In the genomic region with DNA sequence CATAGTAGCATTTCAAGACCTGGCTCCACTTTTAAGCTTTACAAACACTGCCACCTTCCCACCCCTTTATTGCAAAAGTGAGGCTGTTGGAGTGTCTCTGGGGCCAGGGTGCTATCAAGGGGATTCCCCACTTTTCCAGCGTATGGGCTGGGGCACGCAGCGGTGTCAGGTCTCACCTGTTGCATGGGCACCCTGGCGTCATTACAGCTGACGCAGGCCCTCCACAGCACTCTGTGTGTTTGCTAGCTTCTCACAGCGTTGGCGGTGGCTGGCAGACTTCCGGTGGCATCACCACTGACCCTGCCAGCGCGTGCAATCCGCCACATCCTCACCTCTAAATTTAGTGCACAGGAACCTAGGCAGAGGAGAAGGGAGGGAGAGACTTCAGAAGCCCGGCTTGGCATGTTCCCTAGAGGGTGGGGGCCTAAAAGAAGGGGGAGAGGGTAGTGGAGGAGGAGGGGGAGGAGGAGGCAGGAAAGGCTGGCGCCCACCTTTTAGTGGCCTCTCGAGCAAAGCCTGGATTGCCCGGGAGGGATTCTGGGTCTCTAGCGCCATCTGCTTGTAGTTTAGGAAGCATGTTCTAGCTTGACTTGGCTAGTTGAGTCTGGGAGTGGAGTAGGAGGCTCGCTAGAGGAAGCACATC, we compare ENCODE assay signal across 8 mouse cellular contexts. TPM values are rescaled to one million over a fixed set of nuclear protein-coding genes. Genes with fewer than 3 reads are reported as not detected.
DNase-seq lines count a peak whose midpoint lies in the region; ATAC-seq and TF ChIP-seq lines count a peak whose summit lies in the region.

No protein-coding gene starts in this region.

- H3K9me3 ChIP-seq in CH12.LX (replicated peaks; ENCODE audit: low read length) = no peaks in the 10 kb centered on the region
- no peaks in the 10 kb centered on the region for H3K9me3 ChIP-seq in heart, embryonic 13.5 days
- H3K9me3 ChIP-seq in kidney, embryonic 15.5 days (replicated peaks) = no peaks in the 10 kb centered on the region
- no peaks in the 10 kb centered on the region for H3K9me3 ChIP-seq in liver, embryonic 15.5 days (replicated peaks)

- WGBS in bone marrow, adult 2 months = 2% methylated on average over 17 of the region's 17 CpGs
- 15% methylated on average over 17 of the region's 17 CpGs for WGBS in heart, embryonic 13.5 days
- 12% methylated on average over 17 of the region's 17 CpGs for WGBS in kidney, embryonic 15.5 days
- 16% methylated on average over 17 of the region's 17 CpGs for WGBS in liver, embryonic 15.5 days (ENCODE audit: insufficient replicate concordance)

- ATAC-seq in erythroblast, adult 5-6 weeks (replicated peaks; ENCODE audit: low FRiP score, poor library complexity, severe bottlenecking) = peak; percentile 55
- ATAC-seq in heart, embryonic 13.5 days (ENCODE audit: extremely low read depth, insufficient number of reproducible peaks, low FRiP score, low TSS enrichment) = peak; percentile 33
- ATAC-seq in kidney, embryonic 15.5 days (replicated peaks; ENCODE audit: low FRiP score) = peak; percentile 44; the same call in 1 of the 2 replicates
- ATAC-seq in liver, embryonic 15.5 days (ENCODE audit: insufficient read depth) = peak; percentile 45

- peaks cover 0 to 2% of the 10 kb centered on the region in 2 experiments for H3K36me3 ChIP-seq in CH12.LX (replicated peaks in 1 of 2; ENCODE audit: control insufficient read depth in 1 of 2, insufficient read depth in 1 of 2, low read length in 1 of 2)
- no peaks in the 10 kb centered on the region for H3K36me3 ChIP-seq in heart, embryonic 13.5 days
- H3K36me3 ChIP-seq in kidney, embryonic 15.5 days = no peaks in the 10 kb centered on the region
- peaks cover 30% of the 10 kb centered on the region for H3K36me3 ChIP-seq in liver, embryonic 15.5 days (replicated peaks)

- TF ChIP-seq POLR2A in CH12.LX (IDR thresholded peaks at IDR 0.05; ENCODE audit: low read depth, low read length) = peak; percentile 11; the same call in 1 of the 2 replicates
- TF ChIP-seq POLR2A in bone marrow, adult 2 months (IDR thresholded peaks at IDR 0.05; ENCODE audit: borderline replicate concordance, control insufficient read depth, low read depth, low read length) = peak; percentile 27; the same call in 1 of the 2 replicates

- H3K4me3 ChIP-seq in CH12.LX (replicated peaks in 1 of 3; ENCODE audit: low read depth in 2 of 3, low read length in 2 of 3, poor library complexity in 1 of 3) = peak overlapping the region; percentile 22 to 37 (median 31)
- peak overlapping the region; percentile 4 for H3K4me3 ChIP-seq in bone marrow, adult 2 months (replicated peaks; ENCODE audit: control insufficient read depth, low read depth, low read length)
- H3K4me3 ChIP-seq in heart, embryonic 13.5 days = peak overlapping the region; percentile 32
- H3K4me3 ChIP-seq in kidney, embryonic 15.5 days (replicated peaks) = peak overlapping the region; percentile 30
- peak overlapping the region; percentile 29 for H3K4me3 ChIP-seq in liver, embryonic 15.5 days (replicated peaks)

- TF ChIP-seq CTCF in CH12.LX (conservative IDR thresholded peaks at IDR 0.05 in 1 of 2, IDR thresholded peaks at IDR 0.05 in 1 of 2; ENCODE audit: low read depth in 2 of 2, low read length in 2 of 2) = peak; percentile 23 to 87; a peak in 3 of 4 replicates
- TF ChIP-seq CTCF in bone marrow, adult 2 months (IDR thresholded peaks at IDR 0.05; ENCODE audit: control insufficient read depth, insufficient read depth, low read length) = peak; percentile 75

- peak; percentile 81 for TF ChIP-seq RAD21 in CH12.LX (IDR thresholded peaks at IDR 0.05; ENCODE audit: low read depth, low read length)

- in situ Hi-C loops in CH12.LX (cut with MboI; ENCODE audit: low pct_ligation_motif_present, low pct_unique_long_range_greater_than_20kb, low sequenced_read_pairs) = loop anchor here (5.0 to 25.0 kb wide), 4 partner anchors 77 to 422 kb away; a partner anchor contains a TSS

- H3K9ac ChIP-seq in CH12.LX (ENCODE audit: insufficient read depth, low read depth) = no peak overlapping the region
- peak overlapping the region; percentile 71 for H3K9ac ChIP-seq in heart, embryonic 13.5 days
- 0 out of 2 replicates have a peak overlapping the region, but pooled peaks have one; percentile 29 for H3K9ac ChIP-seq in kidney, embryonic 15.5 days
- no peak overlapping the region for H3K9ac ChIP-seq in liver, embryonic 15.5 days

- DNase-seq in CH12.LX (ENCODE audit: extremely low read depth) = peak; percentile 81
- DNase-seq in natural killer cell, adult 2 months (ENCODE audit: low spot score in 2 of 2) = peak; percentile 93 to 96
- peak; percentile 67 for DNase-seq in testis, postnatal 10 days (ENCODE audit: low spot score)

- H3K27me3 ChIP-seq in CH12.LX (replicated peaks) = no peaks in the 10 kb centered on the region
- no peaks in the 10 kb centered on the region for H3K27me3 ChIP-seq in heart, embryonic 13.5 days (replicated peaks)
- H3K27me3 ChIP-seq in kidney, embryonic 15.5 days = no peaks in the 10 kb centered on the region
- no peaks in the 10 kb centered on the region for H3K27me3 ChIP-seq in liver, embryonic 15.5 days

- peaks cover 17 to 32% of the 10 kb centered on the region in 2 experiments for H3K4me1 ChIP-seq in CH12.LX (ENCODE audit: control insufficient read depth in 1 of 2, insufficient read depth in 2 of 2)
- peaks cover 5% of the 10 kb centered on the region for H3K4me1 ChIP-seq in bone marrow, adult 2 months (ENCODE audit: control insufficient read depth, insufficient read depth, low read length)
- H3K4me1 ChIP-seq in heart, embryonic 13.5 days = peaks cover 64% of the 10 kb centered on the region
- peaks cover 39% of the 10 kb centered on the region for H3K4me1 ChIP-seq in kidney, embryonic 15.5 days
- peaks cover 79% of the 10 kb centered on the region for H3K4me1 ChIP-seq in liver, embryonic 15.5 days (replicated peaks)

- H3K79me2 ChIP-seq in CH12.LX (replicated peaks; ENCODE audit: control insufficient read depth, extremely low read depth, insufficient read depth, poor library complexity, severe bottlenecking) = no peaks in the 10 kb centered on the region

- H3K27ac ChIP-seq in CH12.LX (ENCODE audit: insufficient read depth, low read depth) = no peak overlapping the region
- peak overlapping the region; percentile 77 for H3K27ac ChIP-seq in bone marrow, adult 2 months (ENCODE audit: control insufficient read depth, insufficient read depth, low read depth, low read length, poor library complexity)
- peak overlapping the region; percentile 62 for H3K27ac ChIP-seq in heart, embryonic 13.5 days (replicated peaks)
- H3K27ac ChIP-seq in kidney, embryonic 15.5 days = no peak overlapping the region
- peak overlapping the region; percentile 48 for H3K27ac ChIP-seq in liver, embryonic 15.5 days (replicated peaks)

- TF ChIP-seq EP300 in CH12.LX (IDR thresholded peaks at IDR 0.05; ENCODE audit: low read length) = peak; percentile 41; the same call in 1 of the 2 replicates

- peak overlapping the region; percentile 68 for H3K4me2 ChIP-seq in CH12.LX (ENCODE audit: insufficient read depth, low read depth, poor library complexity, severe bottlenecking)
- H3K4me2 ChIP-seq in heart, embryonic 13.5 days = peak overlapping the region; percentile 63
- peak overlapping the region; percentile 61 for H3K4me2 ChIP-seq in kidney, embryonic 15.5 days
- H3K4me2 ChIP-seq in liver, embryonic 15.5 days = peak overlapping the region; percentile 59

- dilution Hi-C loops in CH12.LX (cut with MboI; ENCODE audit: extremely low pct_ligation_motif_present, extremely low pct_unique_long_range_greater_than_20kb, low sequenced_read_pairs) = no loop called here

TF ChIP-seq in CH12.LX, 34 proteins besides CTCF, POLR2A, EP300 and RAD21 (continues in another document):
- TF ChIP-seq SIN3A (IDR thresholded peaks at IDR 0.05; ENCODE audit: low read length) (no peak), MXI1 (IDR thresholded peaks at IDR 0.05; ENCODE audit: low read depth, low read length) (peak; percentile 23), BHLHE40 (IDR thresholded peaks at IDR 0.05; ENCODE audit: low read depth, low read length) (peak; percentile 75; the same call in 1 of the 2 replicates), KAT2A (IDR thresholded peaks at IDR 0.05; ENCODE audit: insufficient replicate concordance, low read length) (no peak), ETS1 (conservative IDR thresholded peaks at IDR 0.05; ENCODE audit: low read depth, low read length) (peak; percentile 74), ELF1 (IDR thresholded peaks at IDR 0.05; ENCODE audit: low read depth, low read length) (0 out of 2 replicates have a peak, but pooled peaks have one; percentile 29), ZC3H11A (IDR thresholded peaks at IDR 0.05; ENCODE audit: low read depth, low read length) (peak; percentile 11; the same call in 1 of the 2 replicates), MEF2A (IDR thresholded peaks at IDR 0.05; ENCODE audit: borderline replicate concordance, low read depth, low read length) (peak; percentile 13; the same call in 1 of the 2 replicates), IRF4 (IDR thresholded peaks at IDR 0.05; ENCODE audit: low read depth, low read length) (no peak), MYC (IDR thresholded peaks at IDR 0.05; ENCODE audit: low read depth, low read length) (0 out of 2 replicates have a peak, but pooled peaks have one; percentile 23)

RNA-seq across cellular contexts. Expression of a gene that starts 18.5 kb away (rescaled TPM):
- total RNA-seq in CH12.LX (2012; rRNA removed) (4.2 and 7.6 TPM in 2 replicates), CH12.LX (2014; rRNA removed) (4.1 and 4.4 TPM in 2 replicates)
- 3.3 and 4.0 TPM in 2 replicates for polyA plus RNA-seq in CH12.LX (2012; ENCODE audit: insufficient read length, low read depth)
- 176 and 213 TPM in 2 replicates for polyA plus RNA-seq in bone marrow, adult 2 months (2011; ENCODE audit: insufficient read depth, insufficient read length, low replicate concordance, missing spikeins)
- total RNA-seq in erythroblast, adult 5-6 weeks (2015; ENCODE audit: low replicate concordance) = 250 and 267 TPM in 2 replicates
- total RNA-seq in erythroblast, adult 5-6 weeks (2017; ENCODE audit: low replicate concordance) = 332 and 572 TPM in 2 replicates
- polyA plus RNA-seq in heart, embryonic 13.5 days (2015; fragmentation: Nextera tagmentation; extraction: Ambion mirVana) = 24.4 and 25.8 TPM in 2 replicates
- 38.1 and 41.3 TPM in 2 replicates for polyA plus RNA-seq in kidney, embryonic 15.5 days (2015; fragmentation: Nextera tagmentation; extraction: Ambion mirVana)
- polyA plus RNA-seq in liver, embryonic 15.5 days (2015; fragmentation: Nextera tagmentation; extraction: Ambion mirVana) = 106 and 117 TPM in 2 replicates

RNA-seq across cellular contexts. Expression of a gene that starts 52.3 kb away (rescaled TPM):
- total RNA-seq in CH12.LX (2012; rRNA removed) = not detected in 2 replicates
- total RNA-seq in CH12.LX (2014; rRNA removed) = not detected in 2 replicates
- polyA plus RNA-seq in CH12.LX (2012; ENCODE audit: insufficient read length, low read depth) = not detected in 2 replicates
- polyA plus RNA-seq in bone marrow, adult 2 months (2011; ENCODE audit: insufficient read depth, insufficient read length, low replicate concordance, missing spikeins) = not detected in 2 replicates
- total RNA-seq in erythroblast, adult 5-6 weeks (2015; ENCODE audit: low replicate concordance) = not detected in 2 replicates
- not detected in 2 replicates for total RNA-seq in erythroblast, adult 5-6 weeks (2017; ENCODE audit: low replicate concordance)
- polyA plus RNA-seq in heart, embryonic 13.5 days (2015; fragmentation: Nextera tagmentation; extraction: Ambion mirVana) = 0.24 and 0.47 TPM in 2 replicates
- 2.0 and 2.2 TPM in 2 replicates for polyA plus RNA-seq in kidney, embryonic 15.5 days (2015; fragmentation: Nextera tagmentation; extraction: Ambion mirVana)
- polyA plus RNA-seq in liver, embryonic 15.5 days (2015; fragmentation: Nextera tagmentation; extraction: Ambion mirVana) = 0.41 and 0.44 TPM in 2 replicates

Comparison
In these comparisons a context has a peak if more than half of its experiments do, and no peak if none do; other contexts are left out.
1. H3K27ac ChIP-seq: peak in bone marrow, adult 2 months (single experiment), heart, embryonic 13.5 days (single experiment) and liver, embryonic 15.5 days (single experiment); none in CH12.LX (single experiment) and kidney, embryonic 15.5 days (single experiment).
2. H3K9ac ChIP-seq: peak in heart, embryonic 13.5 days (single experiment) and kidney, embryonic 15.5 days (single experiment); none in CH12.LX (single experiment) and liver, embryonic 15.5 days (single experiment).
3. Peak in every context shown above with its lines, with median percentiles within 50 percentile points of each other: DNase-seq, H3K4me2 ChIP-seq, H3K4me3 ChIP-seq and ATAC-seq.